Mouse (Mus musculus): ENCODE measurements around the gene Atxn7. TPM values are rescaled to one million over a fixed set of nuclear protein-coding genes. Genes with fewer than 3 reads are reported as not detected.
A peak's percentile ranks its signal among the peaks of the same experiment; 100 is the strongest.

Gene Atxn7
- polyA plus RNA-seq, 1 experiment from 2014 or later, result 3.8 TPM

- WGBS, result 80% methylated on average over 6 of the region's 6 CpGs
- Histone ChIP-seq H3K4me1 (ENCODE audit: control insufficient read depth, insufficient read depth, low read length) (no peaks in the 10 kb centered on the region), H3K36me3 (ENCODE audit: control insufficient read depth, insufficient read depth, low read length) (peaks cover 7% of the 10 kb centered on the region), H3K27ac (ENCODE audit: low read length) (no peak overlapping the region), H3K27me3 (ENCODE audit: control insufficient read depth, insufficient read depth, low read length) (no peaks in the 10 kb centered on the region), H3K9me3 (replicated peaks; ENCODE audit: control insufficient read depth, low read length) (no peaks in the 10 kb centered on the region), H3K9ac (ENCODE audit: low read length) (no peak overlapping the region), H3K4me3 (replicated peaks; ENCODE audit: low read length) (no peak overlapping the region), H3K4me2 (ENCODE audit: low read depth, low read length) (no peak overlapping the region)
- no peak for ATAC-seq (ENCODE audit: insufficient read depth, low FRiP score)
Observed at GRCm38 (mm10) chr14:14087348-14087747, 126.1 kb downstream of the Atxn7 start.

- Histone ChIP-seq H3K27ac (ENCODE audit: low read length) (no peak overlapping the region), H3K4me1 (ENCODE audit: control insufficient read depth, insufficient read depth, low read length) (no peaks in the 10 kb centered on the region), H3K4me2 (ENCODE audit: low read depth, low read length) (no peak overlapping the region), H3K9me3 (replicated peaks; ENCODE audit: control insufficient read depth, low read length) (no peaks in the 10 kb centered on the region), H3K9ac (ENCODE audit: low read length) (no peak overlapping the region), H3K27me3 (ENCODE audit: control insufficient read depth, insufficient read depth, low read length) (no peaks in the 10 kb centered on the region), H3K4me3 (replicated peaks; ENCODE audit: low read length) (no peak overlapping the region), H3K36me3 (ENCODE audit: control insufficient read depth, insufficient read depth, low read length) (peaks cover 13% of the 10 kb centered on the region)
- ATAC-seq (ENCODE audit: insufficient read depth, low FRiP score), result no peak
- WGBS, result 76% methylated on average over 9 of the region's 9 CpGs
Observed at GRCm38 (mm10) chr14:14088016-14088791, 127.0 kb downstream of the Atxn7 start.

GRCm38 (mm10) chr14:14090571-14090970, 129.3 kb downstream of the Atxn7 start:
- H3K9ac ChIP-seq (ENCODE audit: low read length), result no peak overlapping the region
- no peak for ATAC-seq (ENCODE audit: insufficient read depth, low FRiP score)
- 95% methylated on average over 6 of the region's 6 CpGs for WGBS
- H3K4me1 ChIP-seq (ENCODE audit: control insufficient read depth, insufficient read depth, low read length), result no peaks in the 10 kb centered on the region
- H3K9me3 ChIP-seq (replicated peaks; ENCODE audit: control insufficient read depth, low read length), result no peaks in the 10 kb centered on the region
- no peak overlapping the region for H3K4me2 ChIP-seq (ENCODE audit: low read depth, low read length)
- H3K27me3 ChIP-seq (ENCODE audit: control insufficient read depth, insufficient read depth, low read length), result no peaks in the 10 kb centered on the region
- H3K4me3 ChIP-seq (replicated peaks; ENCODE audit: low read length), result no peak overlapping the region
- peaks cover 14% of the 10 kb centered on the region for H3K36me3 ChIP-seq (ENCODE audit: control insufficient read depth, insufficient read depth, low read length)
- no peak overlapping the region for H3K27ac ChIP-seq (ENCODE audit: low read length)

- Histone ChIP-seq H3K9ac (ENCODE audit: low read length) (no peak overlapping the region), H3K27me3 (ENCODE audit: control insufficient read depth, insufficient read depth, low read length) (no peaks in the 10 kb centered on the region), H3K9me3 (replicated peaks; ENCODE audit: control insufficient read depth, low read length) (no peaks in the 10 kb centered on the region), H3K4me1 (ENCODE audit: control insufficient read depth, insufficient read depth, low read length) (no peaks in the 10 kb centered on the region), H3K36me3 (ENCODE audit: control insufficient read depth, insufficient read depth, low read length) (peaks cover 16% of the 10 kb centered on the region; the same call in 1 of the 2 replicates), H3K4me2 (ENCODE audit: low read depth, low read length) (no peak overlapping the region), H3K27ac (ENCODE audit: low read length) (no peak overlapping the region), H3K4me3 (replicated peaks; ENCODE audit: low read length) (no peak overlapping the region)
- peak; percentile 63; the same call in 1 of the 2 replicates for ATAC-seq (ENCODE audit: insufficient read depth, low FRiP score)
- 30% methylated on average over 10 of the region's 10 CpGs for WGBS
Observed at GRCm38 (mm10) chr14:14098330-14098980, 137.2 kb downstream of the Atxn7 start.

GRCm38 (mm10) chr14:14100773-14101280, 139.6 kb downstream of the Atxn7 start:
- Histone ChIP-seq H3K4me2 (ENCODE audit: low read depth, low read length) (no peak overlapping the region), H3K4me1 (ENCODE audit: control insufficient read depth, insufficient read depth, low read length) (no peaks in the 10 kb centered on the region), H3K9me3 (replicated peaks; ENCODE audit: control insufficient read depth, low read length) (no peaks in the 10 kb centered on the region), H3K27ac (ENCODE audit: low read length) (no peak overlapping the region), H3K36me3 (ENCODE audit: control insufficient read depth, insufficient read depth, low read length) (peaks cover 16% of the 10 kb centered on the region; the same call in 1 of the 2 replicates), H3K4me3 (replicated peaks; ENCODE audit: low read length) (no peak overlapping the region), H3K27me3 (ENCODE audit: control insufficient read depth, insufficient read depth, low read length) (no peaks in the 10 kb centered on the region), H3K9ac (ENCODE audit: low read length) (no peak overlapping the region)
- ATAC-seq (ENCODE audit: insufficient read depth, low FRiP score), result no peak
- 87% methylated on average over 8 of the region's 8 CpGs for WGBS

GRCm38 (mm10) chr14:14101296-14101695, 140.1 kb downstream of the Atxn7 start:
- WGBS, result 88% methylated on average over 9 of the region's 9 CpGs
- H3K9me3 ChIP-seq (replicated peaks; ENCODE audit: control insufficient read depth, low read length), result no peaks in the 10 kb centered on the region

GRCm38 (mm10) chr14:14104213-14104929, 143.1 kb downstream of the Atxn7 start:
- Histone ChIP-seq H3K27ac (ENCODE audit: low read length) (no peak overlapping the region), H3K27me3 (ENCODE audit: control insufficient read depth, insufficient read depth, low read length) (no peaks in the 10 kb centered on the region), H3K4me2 (ENCODE audit: low read depth, low read length) (no peak overlapping the region), H3K9me3 (replicated peaks; ENCODE audit: control insufficient read depth, low read length) (no peaks in the 10 kb centered on the region), H3K4me3 (replicated peaks; ENCODE audit: low read length) (no peak overlapping the region), H3K36me3 (ENCODE audit: control insufficient read depth, insufficient read depth, low read length) (0 out of 2 replicates have a peak, but pooled peaks cover 9% of the 10 kb centered on the region), H3K4me1 (ENCODE audit: control insufficient read depth, insufficient read depth, low read length) (no peaks in the 10 kb centered on the region), H3K9ac (ENCODE audit: low read length) (no peak overlapping the region)
- ATAC-seq (ENCODE audit: insufficient read depth, low FRiP score), result no peak
- 49% methylated on average over 13 of the region's 13 CpGs for WGBS

More at GRCm38 (mm10) chr14:14101296-14101695, 140.1 kb downstream of the Atxn7 start:
- Histone ChIP-seq H3K4me3 (replicated peaks; ENCODE audit: low read length) (no peak overlapping the region), H3K36me3 (ENCODE audit: control insufficient read depth, insufficient read depth, low read length) (0 out of 2 replicates have a peak, but pooled peaks cover 13% of the 10 kb centered on the region), H3K9ac (ENCODE audit: low read length) (no peak overlapping the region), H3K4me2 (ENCODE audit: low read depth, low read length) (no peak overlapping the region), H3K27ac (ENCODE audit: low read length) (no peak overlapping the region), H3K27me3 (ENCODE audit: control insufficient read depth, insufficient read depth, low read length) (no peaks in the 10 kb centered on the region), H3K4me1 (ENCODE audit: control insufficient read depth, insufficient read depth, low read length) (no peaks in the 10 kb centered on the region)
- no peak for ATAC-seq (ENCODE audit: insufficient read depth, low FRiP score)

- Histone ChIP-seq H3K27me3 (ENCODE audit: control insufficient read depth, insufficient read depth, low read length) (no peaks in the 10 kb centered on the region), H3K9ac (ENCODE audit: low read length) (no peak overlapping the region), H3K27ac (ENCODE audit: low read length) (no peak overlapping the region), H3K4me1 (ENCODE audit: control insufficient read depth, insufficient read depth, low read length) (no peaks in the 10 kb centered on the region), H3K4me3 (replicated peaks; ENCODE audit: low read length) (no peak overlapping the region), H3K4me2 (ENCODE audit: low read depth, low read length) (no peak overlapping the region), H3K36me3 (ENCODE audit: control insufficient read depth, insufficient read depth, low read length) (0 out of 2 replicates have a peak, but pooled peaks cover 9% of the 10 kb centered on the region), H3K9me3 (replicated peaks; ENCODE audit: control insufficient read depth, low read length) (no peaks in the 10 kb centered on the region)
- 47% methylated on average over 2 of the region's 2 CpGs for WGBS
- no peak for ATAC-seq (ENCODE audit: insufficient read depth, low FRiP score)
Observed at GRCm38 (mm10) chr14:14104930-14105318, 143.7 kb downstream of the Atxn7 start.

Measured in stomach, embryonic 16.5 days (tissue).